Mouse (Mus musculus): ENCODE results near the gene Hsf2. TPM values are rescaled to one million over a fixed set of nuclear protein-coding genes. Genes with fewer than 3 reads are reported as not detected.

Hsf2 gene
- 12.5 and 15.0 TPM in 2 replicates for total RNA-seq (2014; fragmentation: Nextera tagmentation)
- 22.1 and 30.4 TPM in 2 replicates for total RNA-seq (2017)

DNA sequence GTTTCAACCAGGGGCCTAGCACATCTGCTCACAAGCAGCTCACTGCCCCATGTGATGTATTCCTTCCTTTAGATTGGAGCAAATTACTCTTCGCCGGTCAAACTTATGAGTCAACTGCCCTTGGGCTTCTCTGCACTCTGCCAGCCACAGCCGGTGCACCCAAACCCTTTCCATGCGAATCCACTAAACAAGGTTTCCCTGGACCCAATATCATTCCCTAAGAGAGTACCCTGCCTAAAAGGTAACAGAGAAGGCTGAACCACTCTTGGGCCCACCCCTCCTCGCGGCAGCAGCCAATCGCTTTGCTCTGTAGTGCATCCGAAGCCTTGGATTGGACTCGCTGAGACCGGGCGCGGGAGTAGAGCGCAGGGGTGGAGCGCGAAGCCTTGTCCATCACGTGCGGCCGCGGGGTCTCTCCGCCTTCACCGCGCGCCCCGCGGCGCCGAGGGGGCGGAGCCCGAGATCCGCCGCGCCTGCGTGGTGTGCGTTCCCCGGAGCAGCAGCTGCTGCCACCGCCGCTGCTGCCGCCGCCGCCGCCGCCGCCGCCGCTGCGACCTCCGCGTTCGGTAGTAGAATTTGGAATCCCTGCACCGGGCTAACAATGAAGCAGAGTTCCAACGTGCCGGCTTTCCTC lies at the start of gene Hsf2:
Gene Hsf2 (plus strand): TSS at position 478 of the 634 bp plus-strand sequence.
- ATAC-seq (replicated peaks; ENCODE audit: poor library complexity, severe bottlenecking): peak; percentile 97

DNA sequence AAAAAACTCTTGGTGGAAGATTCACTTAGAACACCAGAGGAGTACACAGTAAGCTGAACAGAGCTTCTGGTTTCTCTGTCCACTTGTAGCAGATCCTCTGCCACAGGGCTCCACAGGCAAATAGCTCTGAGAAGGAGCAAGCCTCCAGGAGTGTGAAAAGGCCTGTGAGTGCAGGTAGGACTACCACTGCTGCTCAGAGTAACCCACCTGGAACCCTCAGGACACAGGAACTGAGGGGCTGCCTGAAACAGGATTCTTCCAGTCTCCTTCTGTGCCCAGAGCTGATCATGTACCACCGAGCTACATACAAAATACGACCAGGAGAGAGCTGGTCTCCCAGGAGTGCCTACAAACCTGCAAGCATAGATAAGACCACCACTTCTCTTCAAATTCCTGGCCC lies 48.3 kb upstream of the Hsf2 start:
- ATAC-seq (replicated peaks; ENCODE audit: poor library complexity, severe bottlenecking): no peak

DNA sequence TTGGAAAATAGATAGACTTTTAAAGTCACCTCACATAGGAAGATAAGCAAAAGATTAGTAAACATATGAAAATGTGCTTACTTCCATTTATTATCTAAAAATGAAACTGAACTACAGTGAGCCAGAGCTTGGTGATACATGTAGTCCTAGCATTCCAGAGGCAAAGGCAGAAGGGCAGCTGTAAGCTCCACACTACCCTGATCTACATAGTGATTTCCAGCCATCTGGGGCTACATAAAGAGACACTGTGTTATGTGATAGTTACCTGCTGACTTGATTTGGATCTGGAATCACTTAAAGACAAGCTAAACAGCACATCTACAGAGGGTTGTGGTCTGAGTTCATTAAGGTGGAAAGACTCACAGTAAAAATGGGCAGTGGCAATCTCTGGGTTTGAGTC lies 45.1 kb upstream of the Hsf2 start:
- no peak for ATAC-seq (replicated peaks; ENCODE audit: poor library complexity, severe bottlenecking)

DNA sequence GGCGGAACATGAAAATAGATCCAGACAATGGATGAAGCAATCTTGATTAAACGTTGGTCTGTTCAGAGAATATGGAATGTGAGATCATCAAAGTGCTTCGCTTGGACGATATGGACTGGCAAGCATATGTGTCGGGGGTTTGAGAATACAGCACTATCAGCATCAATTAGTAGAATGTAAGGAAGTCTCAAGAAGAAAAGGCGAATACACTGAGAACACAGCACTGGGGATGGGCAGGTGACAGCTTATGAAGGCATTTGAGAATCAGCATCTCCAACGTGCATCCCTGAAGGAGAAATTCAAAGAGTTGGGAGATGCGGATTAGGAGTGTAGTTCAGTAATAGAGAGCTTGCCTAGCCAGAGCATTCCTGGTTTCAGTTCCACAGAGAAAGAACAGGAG lies 41.8 kb upstream of the Hsf2 start:
- ATAC-seq (replicated peaks; ENCODE audit: poor library complexity, severe bottlenecking): no peak

DNA sequence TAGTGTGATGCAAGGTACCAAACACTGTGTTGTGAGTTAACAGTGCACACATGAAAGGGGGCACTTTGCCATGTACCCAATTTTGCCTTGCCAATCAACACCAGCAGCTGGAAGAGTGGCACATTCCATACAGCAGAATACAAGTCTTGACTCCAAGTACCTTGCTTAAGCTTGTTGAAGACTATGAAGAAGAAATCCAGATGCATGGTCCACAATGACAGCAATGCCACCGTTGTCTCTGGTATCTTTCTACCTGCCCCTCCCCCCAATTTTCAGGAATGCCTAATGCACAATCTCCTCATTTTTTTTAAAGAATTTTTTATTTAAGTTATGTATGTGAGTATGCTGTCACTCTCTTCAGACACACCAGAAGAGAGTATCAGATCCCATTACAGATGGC lies 40.5 kb upstream of the Hsf2 start:
- ATAC-seq (replicated peaks; ENCODE audit: poor library complexity, severe bottlenecking): no peak

DNA sequence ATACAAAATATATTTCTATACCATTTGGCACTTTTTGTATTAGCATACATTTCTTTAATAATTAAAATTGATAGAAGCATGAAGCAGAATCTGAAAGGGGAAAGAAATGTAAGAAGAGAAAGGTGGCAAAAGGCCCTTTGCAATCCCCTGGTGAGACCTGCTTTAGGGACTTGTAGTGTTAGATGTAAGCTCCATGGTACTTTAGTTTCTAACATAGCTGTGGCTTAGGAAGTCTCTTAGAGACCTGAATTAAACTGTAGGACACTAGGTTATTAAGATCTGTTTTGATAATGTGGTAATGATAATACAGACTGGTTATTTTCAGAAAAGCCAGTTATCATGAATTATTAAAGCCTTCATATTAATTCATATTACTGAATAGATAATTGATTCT lies 38.5 kb upstream of the Hsf2 start:
- no peak for ATAC-seq (replicated peaks; ENCODE audit: poor library complexity, severe bottlenecking)

DNA sequence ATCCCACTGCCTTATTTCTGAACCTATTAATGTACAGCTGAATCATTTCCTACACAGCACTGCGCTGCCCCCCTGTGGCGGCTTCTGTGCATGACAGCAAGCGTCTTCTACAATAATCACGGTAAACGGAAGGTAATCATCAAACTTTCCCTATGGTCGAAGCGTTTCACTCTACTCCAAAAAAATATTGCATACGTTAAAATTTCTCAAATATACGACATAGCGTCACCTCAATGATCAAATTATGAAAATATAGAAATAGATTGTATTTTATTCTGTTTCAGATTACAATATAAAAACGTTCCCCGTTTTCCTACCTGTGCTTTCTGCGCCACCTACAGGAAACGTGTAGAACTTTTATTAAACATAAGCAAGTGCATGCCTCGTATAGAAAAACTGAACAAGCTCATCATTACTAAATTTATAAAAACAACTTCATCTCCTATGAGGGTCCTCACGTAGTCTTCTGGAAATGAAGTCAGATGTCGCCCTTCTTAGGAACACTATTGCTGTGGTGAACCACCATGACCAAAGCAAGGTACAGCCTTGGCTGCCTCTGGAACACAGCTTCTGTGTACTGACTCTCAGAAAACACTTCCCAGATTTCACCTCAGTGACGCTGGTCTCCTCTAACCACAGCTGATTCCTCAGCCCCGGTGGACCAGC lies 38.0 kb upstream of the Hsf2 start:
- peak; percentile 97 for ATAC-seq (replicated peaks; ENCODE audit: poor library complexity, severe bottlenecking)

DNA sequence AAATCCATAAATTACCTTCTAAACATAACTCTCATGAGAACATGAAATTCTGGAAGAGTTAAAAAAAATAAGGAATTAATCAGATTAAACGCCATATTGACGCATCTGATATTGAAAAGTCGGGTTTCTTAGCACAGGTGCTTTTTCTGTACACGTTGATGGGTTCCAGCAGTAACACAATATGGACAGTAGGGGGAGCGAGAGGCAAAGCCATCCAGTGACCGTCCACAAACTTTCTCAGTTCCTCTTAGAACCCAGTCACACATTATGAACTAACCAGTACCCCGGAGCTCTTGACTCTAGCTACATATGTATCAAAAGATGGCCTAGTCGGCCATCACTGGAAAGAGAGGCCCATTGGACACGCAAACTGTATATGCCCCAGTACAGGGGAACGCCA lies 22.9 kb upstream of the Hsf2 start:
- ATAC-seq (replicated peaks; ENCODE audit: poor library complexity, severe bottlenecking): peak; percentile 100

DNA sequence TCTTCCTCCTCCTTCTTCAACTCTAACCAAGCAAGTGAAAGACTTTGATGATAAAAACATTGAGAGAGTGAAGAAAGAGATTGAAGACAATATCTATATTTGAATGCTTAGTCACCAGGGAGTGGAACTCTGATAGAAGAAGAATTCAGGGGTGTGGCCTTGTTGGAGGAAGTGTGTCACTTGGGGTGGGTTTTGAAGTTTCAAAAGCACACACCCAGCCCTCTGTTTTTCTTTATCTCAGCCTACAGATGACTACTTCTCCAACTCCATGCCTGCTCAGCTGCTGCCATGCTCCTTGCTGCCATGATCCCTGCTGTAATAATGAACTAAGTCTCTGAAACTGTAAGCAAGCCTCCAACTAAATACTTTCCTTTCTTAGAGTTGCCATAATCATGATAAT lies 20.4 kb upstream of the Hsf2 start:
- no peak for ATAC-seq (replicated peaks; ENCODE audit: poor library complexity, severe bottlenecking)

DNA sequence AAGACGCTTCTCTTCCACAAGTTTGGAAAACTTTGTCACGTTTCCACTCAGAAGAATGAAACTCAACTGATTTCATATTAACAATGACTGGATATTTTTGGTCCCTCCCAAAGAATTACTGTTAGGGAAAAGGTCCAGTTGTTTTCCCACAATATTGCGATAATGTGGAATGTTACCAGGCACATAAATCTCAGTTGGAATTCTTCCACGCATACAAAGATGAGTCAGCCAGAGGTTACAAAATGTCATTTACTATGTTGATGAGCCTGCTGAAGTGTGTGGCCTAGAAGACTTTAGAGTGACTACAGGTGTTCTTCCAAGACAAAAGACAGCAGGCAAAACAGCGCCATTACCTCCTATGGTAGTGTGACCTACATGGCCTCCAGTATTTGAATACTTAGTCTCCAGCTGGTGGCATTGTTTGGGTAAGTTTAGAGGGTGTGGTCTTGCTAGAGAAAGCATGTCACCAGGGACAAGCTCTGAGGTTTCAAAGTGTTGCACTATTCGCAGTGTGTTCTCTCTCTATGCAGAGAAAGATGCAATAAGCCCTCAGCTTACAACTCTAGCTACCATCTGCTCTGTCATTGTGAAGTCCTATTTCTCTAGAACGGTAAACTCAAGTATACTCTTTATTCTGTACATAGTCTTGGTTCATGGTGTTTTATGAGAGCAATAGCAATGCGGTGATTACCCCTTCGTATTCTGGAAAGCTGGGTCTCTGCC lies 8.9 kb upstream of the Hsf2 start:
- ATAC-seq (replicated peaks; ENCODE audit: poor library complexity, severe bottlenecking): no peak

DNA sequence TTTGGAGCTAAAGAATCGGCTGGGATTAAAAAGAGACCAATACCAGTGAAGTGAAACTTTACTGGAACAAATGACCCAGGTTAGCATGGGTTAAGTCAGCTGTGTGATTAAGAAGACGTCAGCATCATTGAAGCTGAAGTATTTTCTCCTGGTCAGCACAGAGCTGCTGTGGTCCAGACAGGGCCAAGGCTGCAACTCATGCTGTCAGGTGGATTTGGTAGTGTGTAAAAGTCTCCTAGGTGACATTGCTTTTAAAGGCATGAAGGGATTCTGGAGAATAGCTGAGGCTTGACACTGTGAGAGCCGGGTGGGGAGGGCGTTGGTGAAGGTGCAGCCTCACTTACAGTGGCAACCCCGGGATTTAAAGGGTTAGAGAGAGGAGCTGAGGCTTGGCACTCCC lies 4.5 kb upstream of the Hsf2 start:
- ATAC-seq (replicated peaks; ENCODE audit: poor library complexity, severe bottlenecking): no peak

DNA sequence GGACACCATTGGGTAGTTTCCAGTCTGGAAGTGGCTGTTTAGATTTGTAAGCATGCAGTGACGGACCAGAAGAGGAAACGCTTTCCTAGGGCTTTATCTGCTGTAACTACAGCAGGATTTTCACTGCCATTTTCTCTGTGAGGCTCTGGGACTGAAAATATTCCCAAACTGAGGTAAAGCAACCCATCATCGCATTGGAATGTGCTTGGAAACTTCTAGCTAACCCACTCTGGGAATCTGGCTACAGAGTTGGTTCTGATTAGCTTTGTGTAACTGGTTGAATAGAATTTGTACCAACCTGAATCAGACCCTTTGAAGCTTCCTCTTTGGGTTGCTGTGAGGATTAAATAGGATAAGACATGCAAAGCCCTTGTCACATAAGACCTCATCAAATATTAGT lies 1.4 kb upstream of the Hsf2 start:
- no peak for ATAC-seq (replicated peaks; ENCODE audit: poor library complexity, severe bottlenecking)

DNA sequence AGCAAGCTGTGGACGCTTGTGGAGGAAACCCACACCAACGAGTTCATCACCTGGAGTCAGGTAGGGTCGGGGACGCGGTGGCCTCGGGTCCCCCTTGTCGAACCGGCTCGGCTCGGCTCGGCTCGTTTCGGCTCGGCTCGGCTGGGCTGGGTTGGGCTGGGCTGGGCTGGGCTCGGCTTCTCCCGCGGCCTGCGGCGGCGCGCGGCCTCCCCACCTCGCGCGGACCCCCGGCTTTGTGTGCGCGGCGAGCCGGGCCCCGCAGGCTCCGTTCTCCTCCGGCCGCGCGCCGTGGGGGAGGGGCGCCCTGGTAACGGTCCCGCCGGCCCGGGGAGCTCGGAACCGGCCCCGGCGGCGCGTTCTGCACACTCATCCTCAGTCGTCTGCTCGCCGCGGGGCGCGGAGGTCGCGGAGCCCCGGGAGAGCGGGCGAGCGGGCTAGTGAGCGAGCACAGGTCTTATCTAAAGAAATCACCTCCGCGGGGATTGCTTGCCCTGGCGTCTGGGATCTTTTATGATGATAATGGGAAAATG lies 422 bp downstream of the Hsf2 start:
- ATAC-seq (replicated peaks; ENCODE audit: poor library complexity, severe bottlenecking): peak; percentile 26

DNA sequence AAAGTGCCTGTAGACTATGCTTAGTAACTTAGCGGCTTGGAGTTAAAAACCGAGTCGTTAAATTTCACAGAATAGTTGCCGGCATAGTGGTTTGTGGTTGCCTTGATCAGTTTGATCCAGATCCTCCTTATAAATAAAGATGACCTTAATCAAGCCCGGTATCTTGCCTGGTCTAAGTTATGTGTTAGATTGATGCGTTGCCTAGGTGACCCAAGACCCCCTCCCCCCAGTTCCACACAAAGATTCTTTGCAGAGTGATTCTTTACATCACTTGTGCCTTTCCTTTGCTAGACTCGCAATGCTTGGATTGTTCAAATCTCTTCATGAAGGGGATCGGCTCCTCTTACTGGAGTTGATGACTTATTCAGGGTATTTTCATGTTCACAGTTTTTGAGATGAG lies 1.0 kb downstream of the Hsf2 start:
- no peak for ATAC-seq (replicated peaks; ENCODE audit: poor library complexity, severe bottlenecking)

DNA sequence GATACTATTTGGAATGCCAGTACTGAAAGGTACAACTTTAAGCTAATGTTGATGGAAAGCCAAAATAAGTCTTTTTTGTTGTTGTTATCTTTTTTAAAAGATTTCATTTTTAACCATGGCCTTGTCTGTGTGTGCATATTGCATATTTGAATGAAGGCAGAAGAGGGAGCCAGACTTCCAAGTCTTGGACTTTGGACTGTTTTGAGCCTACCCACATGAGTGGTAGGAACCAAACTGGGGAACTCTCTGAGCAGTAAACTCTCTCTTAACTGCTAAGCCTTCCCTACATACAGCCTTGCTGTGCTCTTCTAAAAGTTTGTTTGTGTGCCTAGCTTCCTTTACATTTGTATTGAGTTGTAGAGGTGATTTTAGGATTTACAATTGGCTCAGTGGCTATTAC lies 2.4 kb downstream of the Hsf2 start:
- no peak for ATAC-seq (replicated peaks; ENCODE audit: poor library complexity, severe bottlenecking)

DNA sequence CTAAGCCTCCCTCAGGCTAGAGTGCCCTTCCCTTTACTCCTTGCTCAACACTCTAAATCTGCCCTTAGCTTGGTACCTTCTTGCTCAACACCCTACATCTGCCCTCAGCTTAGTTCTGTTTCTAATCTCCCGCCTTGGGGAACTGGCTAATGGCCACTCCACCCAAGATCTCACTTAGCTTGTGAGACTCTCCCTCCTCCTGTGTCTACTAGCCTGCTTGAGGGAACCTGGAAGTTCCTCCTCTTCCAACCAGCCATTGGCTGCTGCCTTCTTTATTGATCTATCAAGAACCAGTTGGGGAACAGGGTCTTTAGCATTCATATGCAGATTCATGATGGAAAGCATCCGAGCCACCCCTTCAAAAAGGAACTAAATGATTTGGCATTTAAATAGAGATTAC lies 5.9 kb downstream of the Hsf2 start:
- ATAC-seq (replicated peaks; ENCODE audit: poor library complexity, severe bottlenecking): peak; percentile 96

DNA sequence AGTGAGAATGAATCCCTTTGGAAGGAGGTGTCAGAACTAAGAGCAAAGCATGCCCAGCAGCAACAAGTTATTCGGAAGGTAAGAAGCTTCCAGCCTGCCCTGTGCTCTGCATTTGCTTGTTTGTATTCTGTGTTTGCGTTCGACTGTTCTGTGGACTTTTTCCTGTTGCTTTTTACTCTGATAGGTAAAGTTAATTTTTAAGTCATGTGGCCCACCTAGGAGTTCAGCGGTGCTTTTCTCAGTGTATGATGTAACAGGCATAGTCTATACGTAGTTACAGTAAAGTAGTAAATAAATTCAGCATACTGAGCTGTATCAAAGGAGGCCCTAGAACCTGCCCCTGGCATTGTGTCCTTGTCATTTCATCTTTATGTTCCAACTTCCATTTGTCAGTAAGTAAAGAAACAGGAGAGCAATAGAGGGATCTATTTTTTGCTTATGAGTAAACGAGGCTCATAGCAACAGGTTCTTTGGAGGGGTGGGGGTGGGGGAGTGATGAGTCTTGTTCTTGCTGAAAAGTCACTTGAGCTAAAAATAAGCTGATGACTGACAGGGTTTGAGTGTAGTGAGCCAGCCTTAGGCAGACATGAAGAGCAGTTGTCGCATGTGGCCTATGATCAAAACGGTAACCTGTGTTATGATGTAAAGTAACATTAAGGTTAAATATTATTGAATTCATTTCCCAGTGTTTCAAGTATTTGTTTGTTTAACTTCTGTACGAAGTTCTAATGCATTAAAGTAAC lies 13.4 kb downstream of the Hsf2 start:
- ATAC-seq (replicated peaks; ENCODE audit: poor library complexity, severe bottlenecking): no peak

DNA sequence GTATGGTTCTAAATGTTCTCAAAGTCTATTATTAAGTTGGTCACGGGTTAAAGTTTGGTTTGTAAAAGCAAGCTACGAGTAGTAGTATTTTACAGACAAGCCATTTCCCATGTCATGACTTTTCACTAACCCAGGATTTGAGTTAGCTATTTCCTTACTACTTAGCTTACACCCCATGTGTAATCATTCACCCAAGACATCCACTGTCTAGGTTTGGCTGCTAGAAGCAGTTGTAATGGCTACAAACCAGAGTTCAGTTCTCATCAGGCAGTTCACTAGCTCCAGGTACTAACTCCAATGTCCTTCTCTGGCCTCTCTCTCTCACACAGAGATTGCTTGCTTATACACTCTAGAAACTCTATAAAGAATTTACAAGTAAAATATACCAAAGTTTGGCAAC lies 28.4 kb downstream of the Hsf2 start:
- no peak for ATAC-seq (replicated peaks; ENCODE audit: poor library complexity, severe bottlenecking)

DNA sequence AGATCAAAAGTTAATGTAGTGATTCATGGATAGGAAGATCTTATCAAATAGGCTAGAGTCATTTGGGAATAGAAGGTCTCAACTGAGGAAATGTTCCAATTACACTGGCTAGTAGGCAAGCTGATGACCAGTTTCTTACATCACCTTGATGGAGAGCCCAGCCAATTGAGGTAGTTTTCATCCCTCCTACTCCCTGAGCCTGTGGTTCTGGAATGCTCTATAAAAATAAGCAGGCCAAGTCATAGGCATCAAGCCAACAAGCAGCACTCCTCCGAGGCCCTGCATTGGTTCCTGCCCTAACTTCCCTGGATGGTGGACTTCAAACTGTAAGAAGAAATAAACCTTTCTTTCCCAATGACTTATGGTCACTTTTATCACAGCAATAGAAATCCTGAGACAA lies 29.1 kb downstream of the Hsf2 start:
- ATAC-seq (replicated peaks; ENCODE audit: poor library complexity, severe bottlenecking): no peak

DNA sequence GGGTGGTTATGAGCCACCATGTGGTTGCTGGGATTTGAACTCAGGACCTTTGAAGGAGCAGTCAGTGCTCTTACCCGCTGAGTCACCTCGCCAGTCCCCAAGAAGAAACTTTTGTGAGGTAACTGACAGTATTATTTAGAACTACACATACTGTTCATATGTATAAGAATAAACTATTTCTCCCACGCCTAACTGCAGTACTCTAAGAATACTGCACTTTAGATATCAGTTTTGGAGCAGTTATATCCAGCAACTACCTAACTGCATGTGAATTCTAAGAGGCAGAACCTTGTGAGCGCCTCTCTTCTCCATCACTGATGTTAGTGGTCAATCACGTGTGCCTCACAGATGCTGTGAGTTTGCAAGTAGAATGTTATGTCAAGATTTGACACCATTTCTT lies 40.3 kb downstream of the Hsf2 start:
- no peak for ATAC-seq (replicated peaks; ENCODE audit: poor library complexity, severe bottlenecking)

DNA sequence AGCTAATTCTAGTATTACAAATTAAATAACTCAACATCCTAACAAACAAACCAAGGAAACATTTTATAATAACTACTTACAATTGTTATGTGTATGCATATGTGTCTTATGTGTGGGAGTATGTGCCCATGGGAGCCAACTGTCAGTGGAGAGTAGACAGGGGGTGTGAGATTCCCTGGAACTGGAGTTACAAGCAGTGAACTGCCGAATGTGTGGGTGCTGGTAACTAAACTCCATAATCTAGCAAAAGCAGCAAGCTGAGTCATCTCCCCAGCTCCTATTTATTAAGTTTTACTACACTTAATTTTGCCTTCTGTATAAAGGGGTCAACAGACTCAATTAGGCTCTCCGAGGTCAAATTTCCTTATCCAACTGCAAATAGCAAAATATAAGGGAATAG lies 44.9 kb downstream of the Hsf2 start:
- ATAC-seq (replicated peaks; ENCODE audit: poor library complexity, severe bottlenecking): no peak

Measured in granulocyte monocyte progenitor cell, adult 5-6 weeks (primary cell).